Mouse (Mus musculus): Measurements from ENCODE around the gene Tbc1d22a. TPM values are rescaled to one million over a fixed set of nuclear protein-coding genes. Genes with fewer than 3 reads are reported as not detected.

The Tbc1d22a gene
- polyA plus RNA-seq, 1 experiment = 34.7 TPM

DNA sequence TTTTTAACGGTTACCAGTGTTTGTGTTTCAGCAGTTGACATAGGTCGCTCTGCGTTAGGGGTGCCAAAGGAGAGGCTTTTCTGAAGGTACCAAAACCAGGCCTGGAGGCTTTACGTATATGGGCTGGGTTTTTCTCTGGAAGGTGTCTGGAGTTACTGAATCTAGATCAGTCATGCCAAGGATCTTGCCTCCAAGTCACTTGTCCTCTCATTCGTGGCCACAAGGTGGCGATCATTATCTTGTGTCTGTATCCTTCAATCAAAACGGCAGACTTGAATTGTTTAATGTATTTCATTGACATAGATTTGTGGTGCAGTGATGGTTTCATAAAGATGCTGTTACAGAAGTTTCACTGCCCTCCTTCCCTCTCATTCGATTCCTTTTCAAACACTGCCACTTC, 29.4 kb downstream of the Tbc1d22a start:
- DNase-seq = peak; percentile 55
- H3K4me1 ChIP-seq (ENCODE audit: control insufficient read depth, insufficient read depth, low read length) = no peaks in the 10 kb centered on the region; the same call in 1 of the 2 replicates
- no peak for TF ChIP-seq POLR2A (IDR thresholded peaks at IDR 0.05; ENCODE audit: borderline replicate concordance, extremely low read depth, low read depth, low read length)
- TF ChIP-seq CTCF (IDR thresholded peaks at IDR 0.05; ENCODE audit: insufficient read depth, low read length) = peak; percentile 57
- WGBS = 29% methylated on average over 8 of the region's 8 CpGs
- H3K4me3 ChIP-seq (replicated peaks; ENCODE audit: extremely low read depth, low read depth, low read length) = no peak overlapping the region

DNA sequence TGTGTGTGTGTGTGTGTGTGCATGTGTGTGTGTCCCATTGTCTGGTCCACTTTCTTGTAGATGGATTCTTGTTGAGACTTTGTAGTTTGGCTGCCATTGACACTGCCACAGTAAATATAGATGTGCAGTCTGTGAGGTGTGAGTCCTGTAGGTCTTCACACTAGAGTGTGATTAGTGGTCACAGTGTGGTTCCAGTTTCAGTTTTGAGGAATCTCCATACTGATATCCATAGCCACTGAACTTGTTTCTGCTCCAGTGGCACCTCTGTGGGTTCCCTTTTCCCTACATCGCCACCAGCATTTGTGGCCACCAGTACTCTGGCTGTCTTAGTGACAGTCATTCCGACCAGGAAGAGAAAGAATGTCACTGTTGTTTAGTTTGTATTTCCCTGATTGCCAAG, 30.1 kb downstream of the Tbc1d22a start:
- no peak for TF ChIP-seq CTCF (IDR thresholded peaks at IDR 0.05; ENCODE audit: insufficient read depth, low read length)
- TF ChIP-seq POLR2A (IDR thresholded peaks at IDR 0.05; ENCODE audit: borderline replicate concordance, extremely low read depth, low read depth, low read length) = no peak
- no peak for DNase-seq
- no peaks in the 10 kb centered on the region; the same call in 1 of the 2 replicates for H3K4me1 ChIP-seq (ENCODE audit: control insufficient read depth, insufficient read depth, low read length)
- no peak overlapping the region for H3K4me3 ChIP-seq (replicated peaks; ENCODE audit: extremely low read depth, low read depth, low read length)
- 73% methylated on average over 2 of the region's 2 CpGs for WGBS

DNA sequence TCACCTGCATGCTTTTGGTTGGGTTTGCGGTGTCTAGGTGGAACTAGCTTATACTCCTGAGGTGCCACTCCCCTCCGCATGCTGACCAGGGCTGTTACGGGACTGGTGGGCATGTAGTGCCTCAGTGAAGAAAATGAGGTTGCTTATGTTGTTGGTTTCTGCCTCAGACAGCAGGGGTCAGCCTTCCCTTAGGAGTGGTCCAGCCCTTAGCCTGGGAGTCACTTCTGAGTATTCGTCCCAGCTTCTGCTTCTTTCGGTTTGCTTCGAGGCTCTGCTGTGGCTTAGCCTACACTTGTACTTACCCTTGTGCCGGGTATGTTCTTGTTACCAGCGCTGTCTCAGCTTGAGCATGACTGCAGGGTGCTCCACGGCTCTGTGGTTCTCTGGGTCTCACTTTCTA, 36.0 kb downstream of the Tbc1d22a start:
- 69% methylated on average over 9 of the region's 9 CpGs for WGBS
- no peak overlapping the region for H3K4me3 ChIP-seq (replicated peaks; ENCODE audit: extremely low read depth, low read depth, low read length)
- H3K4me1 ChIP-seq (ENCODE audit: control insufficient read depth, insufficient read depth, low read length) = no peaks in the 10 kb centered on the region
- no peak for DNase-seq
- TF ChIP-seq POLR2A (IDR thresholded peaks at IDR 0.05; ENCODE audit: borderline replicate concordance, extremely low read depth, low read depth, low read length) = no peak
- peak; percentile 71 for TF ChIP-seq CTCF (IDR thresholded peaks at IDR 0.05; ENCODE audit: insufficient read depth, low read length)

DNA sequence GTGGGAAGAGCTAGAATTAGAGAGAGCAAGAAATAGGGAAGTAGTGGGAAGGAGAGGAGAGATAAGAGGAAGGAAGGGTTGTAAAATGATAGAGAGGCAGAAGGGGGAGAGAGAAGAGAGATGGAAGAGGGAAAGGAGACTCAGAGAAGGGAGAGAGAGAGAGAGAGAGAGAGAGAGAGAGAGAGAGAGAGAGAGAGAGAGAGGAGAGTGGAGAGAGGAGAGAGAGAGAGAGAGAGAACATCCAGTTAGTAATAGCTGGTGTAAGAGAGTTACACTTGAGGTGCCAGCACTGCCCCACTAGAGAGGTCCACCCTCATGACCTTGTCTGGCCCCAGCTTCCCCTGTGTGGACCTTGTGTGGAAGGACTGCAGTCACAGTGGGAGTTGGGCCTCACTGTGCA, 37.9 kb downstream of the Tbc1d22a start:
- TF ChIP-seq CTCF (IDR thresholded peaks at IDR 0.05; ENCODE audit: insufficient read depth, low read length) (no peak), POLR2A (IDR thresholded peaks at IDR 0.05; ENCODE audit: borderline replicate concordance, extremely low read depth, low read depth, low read length) (no peak)
- H3K4me1 ChIP-seq (ENCODE audit: control insufficient read depth, insufficient read depth, low read length) = no peaks in the 10 kb centered on the region
- H3K4me3 ChIP-seq (replicated peaks; ENCODE audit: extremely low read depth, low read depth, low read length) = no peak overlapping the region
- no peak for DNase-seq

DNA sequence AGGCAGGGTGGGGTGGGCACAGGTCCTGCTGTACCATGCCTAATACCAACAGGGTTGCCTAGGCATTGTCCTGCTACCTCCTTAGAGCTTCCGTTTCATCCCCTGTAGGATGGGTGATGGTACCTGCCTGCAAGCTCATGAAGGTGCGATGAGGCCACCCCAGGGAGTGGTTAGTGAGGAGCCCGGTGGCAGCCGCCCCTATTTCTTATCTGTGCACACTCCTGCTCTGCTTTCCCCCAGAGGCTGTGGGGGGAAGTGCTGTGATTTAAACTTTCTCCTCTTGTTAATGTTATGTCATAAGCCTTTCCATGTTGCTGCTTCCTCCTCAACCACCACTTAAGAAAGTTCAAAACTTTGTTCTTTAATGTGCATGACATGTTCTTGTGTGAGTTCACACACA, 38.4 kb downstream of the Tbc1d22a start:
- no peak for TF ChIP-seq CTCF (IDR thresholded peaks at IDR 0.05; ENCODE audit: insufficient read depth, low read length)
- TF ChIP-seq POLR2A (IDR thresholded peaks at IDR 0.05; ENCODE audit: borderline replicate concordance, extremely low read depth, low read depth, low read length) = no peak
- no peaks in the 10 kb centered on the region for H3K4me1 ChIP-seq (ENCODE audit: control insufficient read depth, insufficient read depth, low read length)
- 61% methylated on average over 4 of the region's 4 CpGs for WGBS

DNA sequence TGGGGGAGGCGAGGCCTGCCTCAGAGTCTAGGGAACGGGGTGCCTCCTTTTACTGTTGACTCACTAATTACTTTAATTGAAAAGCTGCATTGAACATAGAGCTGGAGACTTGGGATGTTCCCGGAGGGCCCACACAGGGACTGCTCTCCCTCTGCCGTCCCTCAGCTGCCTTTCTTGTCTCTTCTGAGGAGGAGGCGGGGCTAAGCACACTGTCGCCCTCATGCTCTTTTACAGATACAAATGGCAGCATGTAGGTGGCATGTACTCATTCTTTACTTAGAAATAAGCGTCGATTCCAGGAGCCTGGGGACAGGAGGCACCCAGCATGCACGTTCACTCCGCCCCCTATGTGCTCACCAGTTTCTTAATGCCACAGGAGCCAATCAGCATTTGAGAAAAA, 39.2 kb downstream of the Tbc1d22a start:
- H3K4me1 ChIP-seq (ENCODE audit: control insufficient read depth, insufficient read depth, low read length) = no peaks in the 10 kb centered on the region
- no peak for TF ChIP-seq POLR2A (IDR thresholded peaks at IDR 0.05; ENCODE audit: borderline replicate concordance, extremely low read depth, low read depth, low read length)
- TF ChIP-seq CTCF (IDR thresholded peaks at IDR 0.05; ENCODE audit: insufficient read depth, low read length) = no peak
- no peak for DNase-seq
- no peak overlapping the region for H3K4me3 ChIP-seq (replicated peaks; ENCODE audit: extremely low read depth, low read depth, low read length)
- WGBS = 73% methylated on average over 10 of the region's 10 CpGs

More for the DNA sequence above, 38.4 kb downstream of the Tbc1d22a start:
- no peak overlapping the region for H3K4me3 ChIP-seq (replicated peaks; ENCODE audit: extremely low read depth, low read depth, low read length)
- DNase-seq = no peak

DNA sequence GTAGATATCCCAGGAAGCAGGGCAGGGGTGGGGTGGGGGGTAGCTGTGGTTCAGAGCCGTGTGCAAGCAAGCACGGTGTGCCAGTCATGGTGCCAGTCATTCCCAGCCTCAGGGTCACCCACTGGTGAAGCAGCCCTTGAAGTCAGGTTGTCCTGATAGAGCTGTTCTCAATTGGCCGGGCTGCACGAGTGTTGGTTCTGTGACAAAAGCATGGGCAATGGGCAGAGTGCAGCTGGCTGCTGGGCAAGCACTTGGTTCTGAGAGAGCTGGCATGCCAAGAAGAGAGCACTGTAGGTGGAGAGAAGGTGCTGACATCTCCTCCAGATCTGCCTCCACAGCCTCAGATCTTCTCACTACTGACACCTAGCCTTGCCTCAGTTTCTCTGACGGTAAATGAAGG, 41.9 kb downstream of the Tbc1d22a start:
- no peak for DNase-seq
- Histone ChIP-seq H3K4me1 (ENCODE audit: control insufficient read depth, insufficient read depth, low read length) (no peaks in the 10 kb centered on the region), H3K4me3 (replicated peaks; ENCODE audit: extremely low read depth, low read depth, low read length) (no peak overlapping the region)
- no peak for TF ChIP-seq POLR2A (IDR thresholded peaks at IDR 0.05; ENCODE audit: borderline replicate concordance, extremely low read depth, low read depth, low read length)
- TF ChIP-seq CTCF (IDR thresholded peaks at IDR 0.05; ENCODE audit: insufficient read depth, low read length) = no peak
- 78% methylated on average over 5 of the region's 5 CpGs for WGBS

DNA sequence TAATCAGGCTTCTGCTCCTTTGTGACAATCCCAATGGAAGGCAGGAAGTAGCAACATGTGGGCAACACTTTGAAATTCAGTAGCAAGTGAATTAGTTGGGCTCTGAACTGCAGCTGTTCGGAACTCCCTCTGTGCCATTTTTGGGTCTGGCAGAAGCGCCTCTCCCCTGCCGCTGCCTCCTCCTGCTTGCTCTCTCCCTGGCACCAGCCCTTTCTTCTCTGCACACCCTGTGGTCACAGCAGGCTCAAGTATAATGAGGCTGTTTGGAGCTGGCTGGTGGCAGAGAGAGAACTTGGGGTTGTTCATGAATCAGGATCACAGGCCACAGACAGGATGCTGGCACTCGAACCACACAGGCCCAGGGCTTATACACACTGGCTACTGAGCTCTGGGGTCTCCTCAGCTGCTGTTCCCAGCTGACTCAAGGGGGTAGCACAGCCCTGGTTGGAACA, 42.5 kb downstream of the Tbc1d22a start:
- no peak for TF ChIP-seq POLR2A (IDR thresholded peaks at IDR 0.05; ENCODE audit: borderline replicate concordance, extremely low read depth, low read depth, low read length)
- TF ChIP-seq CTCF (IDR thresholded peaks at IDR 0.05; ENCODE audit: insufficient read depth, low read length) = no peak
- DNase-seq = no peak
- H3K4me3 ChIP-seq (replicated peaks; ENCODE audit: extremely low read depth, low read depth, low read length) = no peak overlapping the region
- no peaks in the 10 kb centered on the region for H3K4me1 ChIP-seq (ENCODE audit: control insufficient read depth, insufficient read depth, low read length)
- 78% methylated on average over 4 of the region's 4 CpGs for WGBS

DNA sequence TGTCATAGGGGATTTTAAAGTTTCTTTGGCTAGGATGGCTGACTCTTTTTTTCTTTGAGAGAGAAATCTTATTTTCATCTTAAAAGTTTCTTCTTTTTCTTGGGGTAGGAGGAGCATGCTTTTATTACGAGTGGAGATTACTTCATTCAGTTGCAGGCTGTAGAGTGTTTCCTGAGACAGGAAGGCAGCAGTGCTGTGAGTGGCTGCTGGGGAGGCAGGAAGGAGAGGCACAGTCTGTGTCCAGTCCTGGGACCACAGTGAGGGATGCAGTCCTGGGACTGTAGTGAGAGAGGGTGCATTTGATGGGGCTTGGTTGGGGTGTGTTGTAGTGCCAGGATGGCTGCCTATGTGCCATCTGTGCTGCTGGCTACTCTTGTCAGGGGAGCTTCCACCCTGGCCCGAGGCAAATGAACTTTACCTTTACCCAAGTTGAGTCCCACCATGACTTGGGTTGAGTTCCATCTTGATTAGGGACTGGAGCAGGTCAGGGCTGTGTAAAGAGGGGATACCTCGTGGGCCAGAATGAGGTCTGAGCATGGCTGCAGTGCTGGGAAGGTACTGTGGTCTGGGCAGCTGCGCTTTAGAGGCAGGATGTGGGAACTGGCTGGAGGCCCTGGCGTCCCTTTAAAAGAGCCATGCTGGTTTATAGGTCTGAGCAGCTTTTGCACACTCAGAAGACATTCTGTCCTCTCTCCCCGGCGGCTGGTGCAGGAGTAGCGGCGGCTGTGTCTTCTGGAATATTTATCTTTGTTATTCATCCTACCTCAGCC, 43.8 kb downstream of the Tbc1d22a start:
- no peak for DNase-seq
- no peak overlapping the region for H3K4me3 ChIP-seq (replicated peaks; ENCODE audit: extremely low read depth, low read depth, low read length)
- no peaks in the 10 kb centered on the region for H3K4me1 ChIP-seq (ENCODE audit: control insufficient read depth, insufficient read depth, low read length)
- WGBS = 67% methylated on average over 9 of the region's 9 CpGs
- TF ChIP-seq CTCF (IDR thresholded peaks at IDR 0.05; ENCODE audit: insufficient read depth, low read length) (no peak), POLR2A (IDR thresholded peaks at IDR 0.05; ENCODE audit: borderline replicate concordance, extremely low read depth, low read depth, low read length) (no peak)

DNA sequence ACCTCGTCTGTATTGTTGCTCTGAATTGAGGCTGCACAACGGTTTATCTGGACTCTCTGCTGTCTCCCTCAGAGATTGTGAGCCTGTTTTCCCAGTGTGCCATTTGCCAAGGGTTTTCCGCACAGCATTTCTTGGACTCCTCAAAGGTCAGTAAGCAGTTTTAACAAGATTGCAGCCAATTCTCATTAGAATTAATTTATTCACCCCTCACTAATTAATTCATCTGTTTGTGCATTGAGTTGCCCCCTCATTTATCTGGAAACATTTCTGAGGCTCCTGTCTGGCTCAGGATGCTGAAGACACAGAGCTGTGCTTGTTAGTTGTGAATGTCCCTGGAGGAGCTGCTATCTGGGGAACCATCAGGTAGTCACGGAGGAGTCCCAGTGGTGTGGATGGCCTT, 45.0 kb downstream of the Tbc1d22a start:
- Histone ChIP-seq H3K4me3 (replicated peaks; ENCODE audit: extremely low read depth, low read depth, low read length) (no peak overlapping the region), H3K4me1 (ENCODE audit: control insufficient read depth, insufficient read depth, low read length) (no peaks in the 10 kb centered on the region)
- no peak for TF ChIP-seq POLR2A (IDR thresholded peaks at IDR 0.05; ENCODE audit: borderline replicate concordance, extremely low read depth, low read depth, low read length)
- no peak for TF ChIP-seq CTCF (IDR thresholded peaks at IDR 0.05; ENCODE audit: insufficient read depth, low read length)
- DNase-seq = no peak
- WGBS = 84% methylated on average over 4 of the region's 4 CpGs
